Mouse (Mus musculus) midbrain, embryonic 10.5 days (tissue): ENCODE data around the gene Manea. TPM values are rescaled to one million over a fixed set of nuclear protein-coding genes. Genes with fewer than 3 reads are reported as not detected.
"Not testable (repeated sequence)": the region's sequence is repeated elsewhere in the genome, so short reads cannot be mapped to it uniquely, and the experiment has no call there.

ENCODE experiments used
- DNase-seq: peaks from one replicate; pipeline ENCODE4 v3.0.0-alpha.2; 2017; ENCODE audit warnings: low spot score
- H3K27ac ChIP-seq: fragments of 300-500 bp; sonication (generic); replicated peaks from 2 replicates; pipeline ENCODE4 v1.5.1; 2016; ENCODE audit warnings: mild to moderate bottlenecking
- H3K27me3 ChIP-seq: fragments of 300-500 bp; sonication (generic); 2 replicates; pipeline ENCODE4 v1.6.1; 2016; ENCODE audit warnings: low read depth, mild to moderate bottlenecking; ENCODE audit not compliant: poor library complexity, severe bottlenecking
- H3K36me3 ChIP-seq: fragments of 300-500 bp; sonication (generic); 2 replicates; pipeline ENCODE4 v1.6.1; 2016; ENCODE audit warnings: mild to moderate bottlenecking, moderate library complexity
- H3K4me1 ChIP-seq: fragments of 300-500 bp; sonication (generic); 2 replicates; pipeline ENCODE4 v1.6.1; 2016
- H3K4me3 ChIP-seq: fragments of 300-500 bp; sonication (generic); 2 replicates; pipeline ENCODE4 v1.5.1; 2016; ENCODE audit warnings: mild to moderate bottlenecking, moderate library complexity
- H3K9me3 ChIP-seq: fragments of 300-500 bp; sonication (generic); replicated peaks from 2 replicates; pipeline ENCODE4 v1.6.1; 2016; ENCODE audit warnings: mild to moderate bottlenecking
- WGBS: fragments of 180-500 bp; shearing (Covaris S2); methylation state at CpG from one replicate; pipeline ENCODE4 v1.1.7; 2016; 5-methylcytosine and 5-hydroxymethylcytosine counted together
- polyA plus RNA-seq: library from polyadenylated mRNA; unstranded; fragments of >200 nt; fragmentation: Nextera tagmentation; extraction: Ambion mirVana; gene quantifications from 2 replicates; pipeline ENCODE4 v1.2.1, GENCODE M21; 2016

Gene Manea
- polyA plus RNA-seq = 20.5 and 20.9 TPM in 2 replicates

DNA sequence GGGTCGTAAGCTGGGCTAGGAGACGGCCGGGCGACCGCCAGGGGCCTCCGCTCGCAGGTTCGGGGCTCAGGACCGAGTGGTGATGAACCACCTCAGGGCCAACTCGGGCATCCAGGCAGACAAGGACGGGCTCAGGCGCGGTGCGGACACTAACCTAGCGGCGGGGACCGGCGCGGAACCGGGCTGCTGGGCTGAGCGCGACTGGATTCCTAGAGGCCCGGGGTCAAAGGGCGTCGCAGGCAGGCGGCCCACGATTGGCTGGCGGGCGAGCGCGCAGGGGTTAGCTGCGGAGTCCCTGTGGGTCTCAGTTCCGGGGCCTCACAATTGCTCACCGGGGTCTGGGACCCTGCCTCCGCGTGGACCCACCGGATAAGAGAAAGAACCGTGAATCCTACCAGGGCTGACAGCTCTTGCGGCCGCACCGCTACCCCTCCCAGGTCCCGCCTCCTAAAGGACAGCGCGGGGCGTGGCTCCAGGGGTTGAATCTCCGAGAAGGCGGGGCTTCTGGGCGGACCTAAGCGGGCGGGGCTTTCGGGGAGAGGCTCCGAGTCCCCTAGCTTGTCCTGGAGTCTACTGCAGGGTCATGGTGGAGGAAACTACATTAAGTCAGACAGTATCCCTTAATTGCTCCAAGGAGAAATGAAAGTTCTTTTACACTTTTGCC lies at the start of gene Manea:
TSS of gene Manea (minus strand) at position 449 of the 664 bp plus-strand sequence.
- DNase-seq = peak; percentile 94
- peak within 1 kb of the TSS; percentile 99 for H3K27ac ChIP-seq
- peaks cover 5% of the 10 kb centered on the region for H3K36me3 ChIP-seq
- H3K27me3 ChIP-seq = no peaks in the 10 kb centered on the region
- peaks cover 10% of the 10 kb centered on the region for H3K4me1 ChIP-seq
- under 1% methylated on average over 52 of the region's 52 CpGs for WGBS
- peak within 1 kb of the TSS; percentile 79 for H3K4me3 ChIP-seq
- no peaks in the 10 kb centered on the region for H3K9me3 ChIP-seq

DNA sequence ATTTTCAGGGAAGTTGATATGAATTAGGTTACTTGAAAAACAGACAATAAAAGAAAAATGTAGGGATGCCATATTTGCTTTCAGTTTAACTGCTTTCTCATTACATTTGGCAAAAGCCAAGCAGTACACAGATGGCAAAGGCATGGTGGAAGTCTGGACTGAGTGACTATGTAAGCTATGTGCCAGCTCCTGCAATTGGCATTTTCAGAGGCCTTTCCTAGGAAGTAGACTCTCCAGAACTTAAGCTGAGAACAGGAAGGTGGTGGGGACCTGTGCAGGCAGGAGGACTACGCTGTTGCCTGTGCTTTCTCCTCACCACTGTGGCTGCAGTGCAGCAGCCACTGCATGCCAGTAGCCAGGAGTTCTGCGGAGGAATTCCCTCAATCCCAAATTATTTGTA lies 7.9 kb upstream of the Manea start:
- H3K4me1 ChIP-seq = peaks cover 6% of the 10 kb centered on the region
- no peaks in the 10 kb centered on the region for H3K36me3 ChIP-seq
- no peak for DNase-seq
- no peaks in the 10 kb centered on the region for H3K9me3 ChIP-seq
- 93% methylated on average over 2 of the region's 2 CpGs for WGBS
- no peaks in the 10 kb centered on the region for H3K27me3 ChIP-seq
- no peak overlapping the region for H3K4me3 ChIP-seq
- H3K27ac ChIP-seq = no peak overlapping the region

DNA sequence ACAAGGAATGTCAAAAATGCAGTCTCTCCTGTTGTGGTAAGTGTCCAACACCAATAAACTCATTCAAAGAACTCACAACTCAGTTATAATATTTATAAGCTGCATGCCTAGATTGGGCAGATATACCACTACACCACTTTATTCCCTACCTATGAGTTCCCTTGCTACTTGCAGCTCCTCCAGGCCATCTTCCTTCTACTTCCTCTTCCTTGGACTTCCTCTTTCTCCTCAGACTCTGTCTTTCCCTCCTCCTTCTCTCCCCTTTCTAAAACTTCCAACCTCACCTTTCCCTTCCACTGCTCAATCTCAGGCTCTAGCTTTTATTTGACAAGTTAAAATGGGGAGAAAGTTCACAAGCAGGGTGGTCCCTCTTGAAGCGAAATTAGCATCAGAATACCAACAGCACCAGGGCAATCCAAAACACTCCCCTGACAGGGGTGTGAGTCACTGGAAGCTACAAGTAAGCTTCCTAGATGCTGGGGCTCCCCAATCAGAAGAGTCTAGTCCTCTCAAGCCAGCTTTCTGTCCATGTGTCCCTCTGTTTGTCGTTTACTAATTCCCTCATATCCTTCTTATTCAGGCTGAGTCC lies 7.0 kb upstream of the Manea start:
- no peak overlapping the region for H3K27ac ChIP-seq
- H3K9me3 ChIP-seq = no peaks in the 10 kb centered on the region
- H3K36me3 ChIP-seq = no peaks in the 10 kb centered on the region
- WGBS = 19% methylated on average over 2 of the region's 2 CpGs
- no peak overlapping the region for H3K4me3 ChIP-seq
- no peak for DNase-seq
- H3K27me3 ChIP-seq = no peaks in the 10 kb centered on the region
- H3K4me1 ChIP-seq = peaks cover 6% of the 10 kb centered on the region

DNA sequence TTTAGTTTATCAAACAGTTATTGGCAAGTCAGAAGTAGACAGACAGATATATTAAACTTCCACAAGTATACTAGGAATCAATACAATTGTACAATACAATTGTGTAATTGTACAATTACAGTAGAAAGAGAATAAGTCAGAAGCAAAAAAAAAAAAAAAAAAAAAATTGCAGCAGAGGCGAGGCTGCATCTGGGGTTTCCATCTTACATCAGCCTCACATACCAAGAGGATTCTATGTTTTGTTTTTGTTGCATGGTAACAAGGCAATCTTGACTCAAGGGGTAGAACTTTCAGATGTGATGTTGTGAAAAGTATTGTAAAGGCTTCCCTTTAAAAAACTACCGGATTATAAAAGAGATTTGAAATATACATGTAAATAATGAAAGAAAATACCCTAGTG lies 548 bp upstream of the Manea start:
- H3K27ac ChIP-seq = no peak overlapping the region
- H3K9me3 ChIP-seq = no peaks in the 10 kb centered on the region
- H3K4me1 ChIP-seq = peaks cover 10% of the 10 kb centered on the region
- DNase-seq = no peak
- H3K4me3 ChIP-seq = peak overlapping the region; percentile 79; the same call in 1 of the 2 replicates
- H3K36me3 ChIP-seq = peaks cover 5% of the 10 kb centered on the region
- 60% methylated on average over 2 of the region's 2 CpGs for WGBS
- H3K27me3 ChIP-seq = no peaks in the 10 kb centered on the region

DNA sequence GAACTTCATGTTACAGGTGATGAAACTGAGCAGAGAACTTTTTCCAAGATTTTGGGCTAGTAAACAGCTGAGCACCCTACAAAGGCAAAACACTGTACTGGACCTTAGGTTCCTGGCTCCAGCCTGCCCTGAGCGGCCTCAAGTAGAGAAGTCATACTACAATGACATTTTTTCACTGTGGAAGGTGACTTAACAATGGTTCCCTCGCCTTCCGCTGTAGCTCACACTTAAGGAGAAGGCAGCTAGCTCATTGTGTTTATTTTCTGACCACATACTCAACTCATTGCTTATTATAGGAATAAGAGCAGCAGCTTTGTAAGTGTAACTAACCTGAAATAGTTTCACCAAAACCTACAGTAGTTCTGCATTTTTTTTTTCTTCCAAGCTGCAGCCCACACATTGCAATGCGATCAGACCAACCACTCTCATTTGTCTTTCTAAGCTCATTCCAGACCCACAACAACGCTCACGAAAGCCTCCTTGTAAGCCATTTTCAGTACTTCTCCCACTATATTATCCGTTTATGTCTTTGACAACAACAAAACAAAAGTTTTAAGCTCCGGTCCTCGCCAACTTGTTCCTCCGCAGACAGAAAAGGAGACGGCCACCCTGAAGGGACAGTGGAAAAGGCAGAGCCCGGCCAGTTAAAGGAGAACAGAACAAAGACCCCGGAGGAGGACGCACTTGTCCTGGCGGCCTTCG lies 799 bp downstream of the Manea start:
- H3K9me3 ChIP-seq = no peaks in the 10 kb centered on the region
- peak; percentile 36 for DNase-seq
- peaks cover 10% of the 10 kb centered on the region for H3K4me1 ChIP-seq
- 2% methylated on average over 16 of the region's 16 CpGs for WGBS
- H3K27me3 ChIP-seq = no peaks in the 10 kb centered on the region
- H3K27ac ChIP-seq = peak overlapping the region; percentile 99
- H3K36me3 ChIP-seq = peaks cover 5% of the 10 kb centered on the region
- H3K4me3 ChIP-seq = peak overlapping the region; percentile 79

DNA sequence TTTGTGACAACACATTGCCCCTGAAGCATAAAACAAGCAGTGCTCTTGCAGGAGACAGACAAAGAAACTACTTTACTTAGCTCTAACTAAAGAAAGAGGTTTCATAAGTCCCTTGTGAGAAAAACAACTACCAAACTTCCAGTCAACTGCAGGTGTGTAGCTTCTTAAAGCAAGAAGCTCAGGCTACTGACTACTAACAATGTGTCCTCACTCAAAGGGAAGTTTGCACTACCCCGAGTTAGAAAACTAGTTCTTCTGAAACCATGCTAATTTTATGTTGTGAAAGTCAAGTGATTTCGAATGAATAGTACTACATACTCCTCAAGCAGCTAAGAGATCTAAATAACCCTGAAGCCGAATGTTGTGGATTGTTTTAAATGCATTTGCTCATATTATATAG lies 1.6 kb downstream of the Manea start:
- no peaks in the 10 kb centered on the region for H3K9me3 ChIP-seq
- peaks cover 12% of the 10 kb centered on the region for H3K36me3 ChIP-seq
- H3K4me1 ChIP-seq = peaks cover 10% of the 10 kb centered on the region
- WGBS = 82% methylated on average over 3 of the region's 3 CpGs
- peak overlapping the region; percentile 99; the same call in 1 of the 2 replicates for H3K27ac ChIP-seq
- H3K4me3 ChIP-seq = peak overlapping the region; percentile 79
- H3K27me3 ChIP-seq = no peaks in the 10 kb centered on the region
- DNase-seq = no peak

DNA sequence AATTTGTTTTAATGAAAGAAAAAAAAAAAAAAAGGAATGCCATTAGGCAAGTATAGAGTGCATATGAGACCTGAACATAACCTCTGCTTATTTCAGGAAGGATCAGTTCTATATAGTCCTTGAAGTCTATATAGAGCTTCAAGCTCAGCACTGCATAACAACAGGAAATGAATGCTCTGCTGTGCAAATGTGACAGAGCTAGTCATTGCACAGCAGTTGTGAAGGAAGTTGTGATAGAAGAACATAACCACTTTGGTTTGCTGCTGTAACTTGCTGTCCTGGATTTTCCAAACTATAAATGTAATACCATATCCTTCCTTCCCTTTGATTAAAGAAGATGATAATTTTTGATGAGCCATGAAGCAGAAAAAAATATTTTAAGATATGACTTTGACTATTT lies 4.3 kb downstream of the Manea start:
- H3K27me3 ChIP-seq = no peaks in the 10 kb centered on the region

DNA sequence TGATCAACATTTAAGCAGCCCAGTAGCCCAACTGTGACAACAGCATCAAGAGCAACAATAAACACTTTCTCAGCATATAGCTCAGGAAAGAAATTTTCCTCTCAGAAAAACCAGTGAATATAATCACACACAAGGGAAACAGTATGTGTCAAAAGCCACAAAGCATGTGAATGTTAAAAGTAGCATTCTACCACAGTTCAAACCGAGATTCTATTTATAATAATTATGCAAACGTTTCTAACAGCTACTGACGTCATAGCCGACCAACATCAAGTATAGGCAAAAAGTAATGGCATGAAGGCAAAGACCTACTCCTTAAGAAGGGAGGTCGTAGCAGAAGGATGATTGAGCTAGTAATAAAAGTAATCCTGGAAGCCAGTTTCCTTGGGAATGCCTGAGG lies 8.1 kb downstream of the Manea start:
- Histone ChIP-seq H3K36me3 (peaks cover 55% of the 10 kb centered on the region), H3K27ac (no peak overlapping the region), H3K4me3 (no peak overlapping the region), H3K27me3 (no peaks in the 10 kb centered on the region), H3K9me3 (no peaks in the 10 kb centered on the region), H3K4me1 (no peaks in the 10 kb centered on the region)
- 90% methylated on average over 5 of the region's 5 CpGs for WGBS
- no peak for DNase-seq

More for the DNA sequence above, 4.3 kb downstream of the Manea start:
- Histone ChIP-seq H3K27ac (no peak overlapping the region), H3K36me3 (peaks cover 37% of the 10 kb centered on the region), H3K4me1 (peaks cover 10% of the 10 kb centered on the region), H3K4me3 (no peak overlapping the region), H3K9me3 (no peaks in the 10 kb centered on the region)
- DNase-seq = no peak

DNA sequence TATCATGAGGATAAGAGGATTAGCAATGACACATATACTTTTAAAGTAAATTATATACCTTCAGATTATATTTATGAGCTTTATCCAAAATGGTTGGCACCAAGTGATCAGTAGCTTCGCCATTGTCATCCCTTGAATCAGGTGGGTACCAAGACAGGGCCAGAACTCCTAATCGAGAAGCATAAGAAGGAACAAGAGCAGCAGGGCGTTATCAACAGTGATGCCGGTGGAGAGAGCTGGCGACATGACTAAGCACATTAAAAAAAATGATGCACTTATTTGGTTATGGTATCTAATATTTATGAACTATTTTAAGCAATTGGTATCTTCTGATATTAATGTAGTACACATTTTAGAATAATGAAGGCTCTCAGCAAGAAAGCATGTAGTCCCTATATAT lies 10.1 kb downstream of the Manea start:
- Histone ChIP-seq H3K4me1 (no peaks in the 10 kb centered on the region), H3K27me3 (no peaks in the 10 kb centered on the region), H3K27ac (no peak overlapping the region), H3K4me3 (no peak overlapping the region), H3K9me3 (no peaks in the 10 kb centered on the region), H3K36me3 (peaks cover 51% of the 10 kb centered on the region)
- DNase-seq = no peak
- WGBS = 96% methylated on average over 5 of the region's 5 CpGs

DNA sequence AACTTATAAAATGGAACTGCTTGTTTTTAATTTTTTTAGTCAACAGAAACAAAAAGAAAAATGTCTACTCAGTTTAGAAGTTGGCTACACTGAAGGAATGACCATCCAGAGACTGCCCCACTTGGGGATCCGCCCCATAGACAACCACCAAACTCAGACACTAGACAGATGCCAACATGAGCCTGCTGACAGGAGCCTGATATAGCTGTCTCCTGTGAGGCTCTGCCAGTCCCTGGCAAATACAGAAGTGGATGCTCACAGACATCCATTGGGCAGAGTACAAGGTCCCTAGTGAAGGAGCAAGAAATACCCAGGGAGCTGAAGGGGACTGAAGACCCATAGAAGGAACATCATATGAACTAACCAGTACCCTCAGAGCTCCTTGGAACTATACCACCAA lies 42.0 kb downstream of the Manea start:
- not testable (repeated sequence) for H3K27ac ChIP-seq, DNase-seq, H3K4me3 ChIP-seq, H3K27me3 ChIP-seq, H3K9me3 ChIP-seq, H3K36me3 ChIP-seq, H3K4me1 ChIP-seq
- 87% methylated on average over 1 of the region's 1 CpGs for WGBS

DNA sequence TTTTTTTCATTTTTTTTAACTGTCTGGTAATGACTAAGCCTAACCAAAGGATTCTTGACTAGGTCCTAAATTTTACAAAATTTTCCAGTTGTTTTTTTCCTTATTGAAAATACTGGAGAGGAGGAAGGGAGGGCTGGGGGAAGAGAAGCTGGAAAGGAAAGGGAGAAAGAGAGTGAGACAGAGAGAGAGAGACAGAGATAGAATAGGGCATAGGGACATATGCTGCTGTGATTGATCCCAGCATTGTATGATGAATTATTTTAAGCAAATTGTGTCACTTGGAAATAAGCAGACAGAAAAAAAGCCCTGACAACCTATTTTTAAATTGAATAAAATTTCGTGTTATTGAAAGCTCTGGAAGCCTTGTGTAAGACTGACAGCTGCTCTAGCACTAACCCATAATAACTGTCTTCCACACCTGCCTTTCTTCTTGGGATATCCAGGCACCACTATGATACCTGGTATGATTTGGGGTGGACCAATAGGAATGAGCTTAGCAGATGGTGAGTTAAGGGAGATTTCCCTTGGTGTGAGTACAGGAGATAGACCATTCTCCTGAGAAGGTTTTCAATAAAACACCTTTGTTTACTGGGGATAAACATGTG lies 69.5 kb downstream of the Manea start:
- Histone ChIP-seq H3K4me3 (no peak overlapping the region), H3K27ac (no peak overlapping the region), H3K36me3 (no peaks in the 10 kb centered on the region), H3K4me1 (peaks cover 5% of the 10 kb centered on the region; the same call in 1 of the 2 replicates), H3K9me3 (no peaks in the 10 kb centered on the region), H3K27me3 (no peaks in the 10 kb centered on the region)
- DNase-seq = no peak
- 73% methylated on average over 1 of the region's 1 CpGs for WGBS

DNA sequence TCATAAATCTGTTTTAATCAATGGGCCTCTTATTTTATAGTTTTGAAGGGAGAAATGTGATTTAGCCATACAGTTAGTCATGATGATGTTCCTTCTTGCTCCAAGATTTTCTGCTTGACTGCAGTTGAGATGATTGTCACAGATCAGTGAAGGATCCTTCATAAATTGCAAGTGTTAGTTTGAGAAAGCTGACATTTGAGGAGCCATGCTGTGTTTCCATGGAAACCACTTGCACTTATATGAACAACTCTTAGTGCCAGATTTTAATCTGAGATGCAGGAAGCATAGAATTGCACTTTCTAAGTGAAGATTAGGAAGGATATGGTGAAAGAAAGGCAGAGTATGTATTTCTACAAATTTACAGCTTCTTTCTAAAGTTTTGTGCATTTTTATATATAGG lies 70.4 kb downstream of the Manea start:
- H3K36me3 ChIP-seq = no peaks in the 10 kb centered on the region
- peaks cover 5% of the 10 kb centered on the region; the same call in 1 of the 2 replicates for H3K4me1 ChIP-seq
- H3K27me3 ChIP-seq = no peaks in the 10 kb centered on the region
- DNase-seq = no peak
- H3K4me3 ChIP-seq = no peak overlapping the region
- H3K9me3 ChIP-seq = no peaks in the 10 kb centered on the region
- H3K27ac ChIP-seq = no peak overlapping the region

DNA sequence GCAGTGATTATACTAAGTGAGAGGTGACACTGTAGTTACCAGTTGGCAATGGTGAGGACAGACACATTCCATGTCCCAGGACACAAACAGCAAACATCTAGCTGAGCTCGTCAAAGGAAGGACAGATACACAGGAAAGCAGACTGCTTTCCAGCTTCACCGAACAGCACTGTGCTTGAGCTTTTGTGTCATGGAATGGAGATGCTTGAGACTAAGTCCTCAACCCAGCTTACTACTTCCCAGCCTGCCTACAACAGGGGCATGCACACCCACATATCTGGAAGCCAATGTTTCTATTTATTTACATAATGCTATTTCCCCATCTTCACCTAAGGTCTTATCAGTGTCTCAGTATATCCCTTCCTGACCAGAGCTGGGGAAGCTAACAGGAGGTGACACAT lies 70.9 kb downstream of the Manea start:
- H3K4me3 ChIP-seq = no peak overlapping the region
- DNase-seq = no peak
- WGBS = 83% methylated on average over 2 of the region's 2 CpGs
- no peak overlapping the region for H3K27ac ChIP-seq
- no peaks in the 10 kb centered on the region for H3K27me3 ChIP-seq
- H3K36me3 ChIP-seq = no peaks in the 10 kb centered on the region
- no peaks in the 10 kb centered on the region for H3K9me3 ChIP-seq
- peaks cover 5% of the 10 kb centered on the region; the same call in 1 of the 2 replicates for H3K4me1 ChIP-seq
